Mouse (Mus musculus): ENCODE results near the gene Thumpd2. TPM values are rescaled to one million over a fixed set of nuclear protein-coding genes. Genes with fewer than 3 reads are reported as not detected.
A peak's percentile ranks its signal among the peaks of the same experiment; 100 is the strongest.

Thumpd2 gene
- polyA plus RNA-seq, 1 experiment: 2.8 TPM

DNA sequence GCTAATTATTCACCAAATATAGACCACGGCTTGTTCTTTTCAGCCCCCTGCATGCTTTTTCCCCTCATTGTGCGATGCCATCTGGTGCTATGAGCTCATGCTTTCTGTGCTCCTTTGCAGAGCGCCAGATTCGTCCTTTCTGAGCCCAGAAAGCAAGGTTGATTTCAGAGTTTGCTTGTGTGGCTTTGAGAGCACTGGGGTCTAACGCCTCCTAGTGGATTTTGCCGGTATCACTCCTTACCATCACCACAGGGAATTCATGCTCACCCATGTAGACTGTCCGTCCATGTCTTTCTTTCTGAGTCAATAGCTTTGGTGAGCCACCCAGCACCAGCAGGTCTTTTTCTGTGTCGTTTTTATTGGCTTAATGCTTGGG is 82.5 kb downstream of the Thumpd2 start:
- H3K27ac ChIP-seq (ENCODE audit: insufficient read depth, low read depth, low read length): no peak overlapping the region
- H3K4me1 ChIP-seq (ENCODE audit: control insufficient read depth, insufficient read depth, low read length): peaks cover 4% of the 10 kb centered on the region; the same call in 1 of the 2 replicates
- TF ChIP-seq POLR2A (IDR thresholded peaks at IDR 0.05; ENCODE audit: borderline replicate concordance, low read depth, low read length) (no peak), CTCF (IDR thresholded peaks at IDR 0.05; ENCODE audit: low read depth, low read length) (peak; percentile 78)
- H3K4me3 ChIP-seq (ENCODE audit: insufficient read depth, low read length): no peak overlapping the region

DNA sequence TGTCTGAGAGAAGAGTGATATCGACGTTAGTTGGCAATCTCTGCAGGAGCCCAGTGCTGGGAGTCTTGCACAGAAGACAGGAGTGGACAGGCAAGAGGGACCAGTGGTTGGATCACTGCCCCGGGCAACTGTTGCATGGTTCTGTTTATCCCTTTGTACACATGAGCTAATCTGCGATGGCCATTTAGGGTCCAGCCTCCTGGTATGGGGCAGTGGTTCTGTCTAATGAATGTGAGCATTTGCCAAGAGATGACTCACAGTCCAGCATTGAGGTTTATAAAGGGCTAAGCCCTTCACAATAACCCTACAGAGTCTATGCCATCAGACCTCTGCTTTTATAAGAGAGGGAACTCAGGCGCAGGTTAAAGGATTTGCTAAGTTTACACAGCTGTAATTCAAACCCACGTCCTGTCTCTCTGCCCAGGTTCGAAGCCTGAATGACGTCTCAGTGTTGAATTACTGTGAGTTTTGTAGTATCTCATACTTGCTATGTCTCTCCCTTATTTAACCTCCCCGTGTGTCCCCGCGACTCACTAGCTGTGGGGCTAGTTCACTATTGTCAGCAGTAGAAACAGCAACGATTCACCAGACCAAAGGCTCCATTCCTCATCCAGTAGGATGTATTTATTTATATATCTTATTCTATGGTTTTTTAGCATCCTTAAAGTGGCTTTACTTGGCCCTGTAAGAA is 83.0 kb downstream of the Thumpd2 start:
- TF ChIP-seq POLR2A (IDR thresholded peaks at IDR 0.05; ENCODE audit: borderline replicate concordance, low read depth, low read length) (no peak), CTCF (IDR thresholded peaks at IDR 0.05; ENCODE audit: low read depth, low read length) (no peak)
- no peak overlapping the region for H3K4me3 ChIP-seq (ENCODE audit: insufficient read depth, low read length)
- H3K27ac ChIP-seq (ENCODE audit: insufficient read depth, low read depth, low read length): no peak overlapping the region
- peaks cover 4% of the 10 kb centered on the region; the same call in 1 of the 2 replicates for H3K4me1 ChIP-seq (ENCODE audit: control insufficient read depth, insufficient read depth, low read length)

DNA sequence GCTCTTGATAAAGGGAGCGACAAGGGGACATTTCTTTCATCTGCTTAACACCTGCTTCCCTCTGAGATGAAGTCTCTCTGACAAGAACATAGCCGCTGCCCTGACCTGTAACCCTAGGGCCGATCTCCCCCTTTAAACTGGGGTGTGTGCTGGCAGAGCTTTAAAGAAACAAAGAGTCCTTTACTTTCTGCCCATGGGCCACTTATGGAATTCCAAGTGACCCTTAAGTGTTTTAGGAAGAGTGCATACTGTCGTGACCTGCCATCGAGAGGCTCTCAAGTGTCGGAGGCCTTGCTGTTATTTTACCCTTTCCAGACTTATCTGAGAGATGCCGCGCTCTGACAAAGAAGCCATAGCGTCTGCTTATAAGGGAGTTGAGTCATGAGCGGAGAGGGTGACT is 84.8 kb downstream of the Thumpd2 start:
- Histone ChIP-seq H3K4me1 (ENCODE audit: control insufficient read depth, insufficient read depth, low read length) (peaks cover 4% of the 10 kb centered on the region; the same call in 1 of the 2 replicates), H3K4me3 (ENCODE audit: insufficient read depth, low read length) (no peak overlapping the region), H3K27ac (ENCODE audit: insufficient read depth, low read depth, low read length) (no peak overlapping the region)
- TF ChIP-seq CTCF (IDR thresholded peaks at IDR 0.05; ENCODE audit: low read depth, low read length): no peak
- TF ChIP-seq POLR2A (IDR thresholded peaks at IDR 0.05; ENCODE audit: borderline replicate concordance, low read depth, low read length): no peak

DNA sequence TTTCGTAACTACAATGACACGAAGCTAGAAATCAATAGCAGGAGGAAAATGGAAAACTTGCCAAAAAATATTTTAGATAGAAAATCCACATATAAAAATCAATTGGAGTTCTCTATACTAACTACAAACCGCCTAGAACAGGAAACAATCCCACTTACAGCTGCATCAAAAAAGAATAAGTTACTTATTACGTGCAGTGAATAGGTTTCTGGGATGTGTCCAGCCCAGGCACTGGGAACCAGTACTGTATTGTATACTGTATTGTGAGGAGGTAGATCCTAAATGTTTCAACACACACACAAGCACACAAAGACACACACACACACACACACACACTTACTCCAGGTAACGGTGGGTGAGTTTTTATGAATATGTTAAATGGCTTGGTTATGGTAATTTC is 87.6 kb downstream of the Thumpd2 start:
- no peak overlapping the region for H3K4me3 ChIP-seq (ENCODE audit: insufficient read depth, low read length)
- H3K27ac ChIP-seq (ENCODE audit: insufficient read depth, low read depth, low read length): no peak overlapping the region
- H3K4me1 ChIP-seq (ENCODE audit: control insufficient read depth, insufficient read depth, low read length): peaks cover 4% of the 10 kb centered on the region; the same call in 1 of the 2 replicates
- TF ChIP-seq POLR2A (IDR thresholded peaks at IDR 0.05; ENCODE audit: borderline replicate concordance, low read depth, low read length): no peak
- no peak for TF ChIP-seq CTCF (IDR thresholded peaks at IDR 0.05; ENCODE audit: low read depth, low read length)

Other genes starting within 250 kb of the Thumpd2 start
- gene Tmem178, start 120.5 kb downstream of the Thumpd2 start, polyA plus RNA-seq (2012; ENCODE audit: insufficient read depth, insufficient read length, missing spikeins): 0.47 TPM in 1 of 2 replicates, not detected in the other